Comparison of ENCODE assay signal across 15 mouse cellular contexts in genomic region chr11:101994100-101994499, GRCm38 (mm10). TPM values are rescaled to one million over a fixed set of nuclear protein-coding genes. Genes with fewer than 3 reads are reported as not detected.
DNase-seq lines count a peak whose midpoint lies in the region; ATAC-seq and TF ChIP-seq lines count a peak whose summit lies in the region.
"Had no signal": no experiment of that assay in that cellular context is flagged by ENCODE, and none has a peak within 500 bp of the region (broad histone marks: within the 10 kb centered on the region; RNA-seq: fewer than 3 reads in every experiment).

No protein-coding gene starts in this region.

- H3K27ac ChIP-seq in heart, embryonic 14.5 days (replicated peaks in 1 of 2; ENCODE audit: control insufficient read depth in 1 of 2, insufficient read depth in 1 of 2, low read depth in 2 of 2, low read length in 2 of 2) = peak overlapping the region in 1 of 2 experiments; percentile 25; a peak in 1 of 4 replicates
- H3K27ac ChIP-seq in stomach, postnatal 0 days (replicated peaks) = peak overlapping the region; percentile 45
- H3K27ac ChIP-seq: limb, embryonic 13.5 days had no signal

- no peak overlapping the region for H3K4me2 ChIP-seq in heart, embryonic 14.5 days (ENCODE audit: low read length)
- no peak overlapping the region for H3K4me2 ChIP-seq in stomach, postnatal 0 days (replicated peaks; ENCODE audit: low read depth)
- H3K4me2 ChIP-seq: limb, embryonic 13.5 days had no signal

- H3K36me3 ChIP-seq in heart, embryonic 14.5 days (ENCODE audit: control insufficient read depth, insufficient read depth, low read length) = no peaks in the 10 kb centered on the region
- H3K36me3 ChIP-seq in stomach, postnatal 0 days (ENCODE audit: control insufficient read depth, insufficient read depth, low read length) = no peaks in the 10 kb centered on the region
- H3K36me3 ChIP-seq: limb, embryonic 13.5 days had no signal

- ATAC-seq in heart, embryonic 14.5 days (ENCODE audit: insufficient number of reproducible peaks, insufficient read depth, low FRiP score, low read depth) = peak; percentile 39; the same call in 1 of the 2 replicates
- no peak for ATAC-seq in stomach, postnatal 0 days (ENCODE audit: low FRiP score, low TSS enrichment)

- no peak for TF ChIP-seq CTCF in stomach, postnatal 0 days (IDR thresholded peaks at IDR 0.05; ENCODE audit: low read depth)

- H3K9ac ChIP-seq in heart, embryonic 14.5 days (ENCODE audit: low read length) = no peak overlapping the region
- no peak overlapping the region for H3K9ac ChIP-seq in stomach, postnatal 0 days (ENCODE audit: low read length)
- H3K9ac ChIP-seq: limb, embryonic 13.5 days had no signal

- DNase-seq in heart, postnatal 36 days = no peak
- peak; percentile 18 to 48 for DNase-seq in spleen, postnatal 10 days (ENCODE audit: low spot score in 2 of 2)
- no peak for DNase-seq in spleen, postnatal 14 days (ENCODE audit: low spot score in 2 of 2)
- DNase-seq in liver = peak; percentile 63
- DNase-seq in stomach, postnatal 0 days (ENCODE audit: low spot score) = no peak
- DNase-seq in adrenal gland, postnatal 4 days (ENCODE audit: low spot score in 2 of 2) = no peak
- DNase-seq in right cerebral cortex, postnatal 14 days = no peak
- DNase-seq: kidney, postnatal 10 days; thymus, postnatal 4 days had no signal

- peaks cover 5 to 11% of the 10 kb centered on the region in 2 experiments; a peak in 3 of 4 replicates for H3K4me1 ChIP-seq in heart, embryonic 14.5 days (ENCODE audit: control insufficient read depth in 2 of 2, insufficient read depth in 2 of 2, low read length in 2 of 2)
- H3K4me1 ChIP-seq in stomach, postnatal 0 days (replicated peaks; ENCODE audit: control insufficient read depth, insufficient read depth) = no peaks in the 10 kb centered on the region
- H3K4me1 ChIP-seq: limb, embryonic 13.5 days had no signal

- no peak overlapping the region for H3K4me3 ChIP-seq in heart, embryonic 14.5 days (ENCODE audit: control insufficient read depth in 1 of 2, insufficient read depth in 1 of 2, low read depth in 1 of 2, low read length in 2 of 2)
- no peak overlapping the region for H3K4me3 ChIP-seq in stomach, postnatal 0 days (ENCODE audit: low read depth, low read length)
- H3K4me3 ChIP-seq: limb, embryonic 13.5 days had no signal

- intact Hi-C loops in heart, postnatal 36 days (cut with DNase I) = no loop called here

- no peaks in the 10 kb centered on the region for H3K27me3 ChIP-seq in heart, embryonic 14.5 days (ENCODE audit: control insufficient read depth, insufficient read depth, low read length)
- H3K27me3 ChIP-seq in stomach, postnatal 0 days (ENCODE audit: control insufficient read depth, insufficient read depth, low read length) = no peaks in the 10 kb centered on the region
- H3K27me3 ChIP-seq: limb, embryonic 13.5 days had no signal

- H3K9me3 ChIP-seq in heart, embryonic 14.5 days (ENCODE audit: control insufficient read depth, low read length) = no peaks in the 10 kb centered on the region
- no peaks in the 10 kb centered on the region for H3K9me3 ChIP-seq in stomach, postnatal 0 days (ENCODE audit: control insufficient read depth, low read length)
- H3K9me3 ChIP-seq: limb, embryonic 13.5 days had no signal

- no peak for TF ChIP-seq EP300 in stomach, postnatal 0 days (optimal IDR thresholded peaks at IDR 0.05)

- WGBS in heart, embryonic 14.5 days = 28% methylated on average over 8 of the region's 8 CpGs
- WGBS in stomach, postnatal 0 days = 59% methylated on average over 8 of the region's 8 CpGs

RNA-seq across cellular contexts. Expression of gene Dusp3, which starts 7.3 kb away (rescaled TPM):
- polyA plus RNA-seq in heart, embryonic 14.5 days (2014; fragmentation: Nextera tagmentation; extraction: Ambion mirVana) = 56.4 and 58.9 TPM in 2 replicates
- total RNA-seq in heart, postnatal 36 days (2021) = 100 to 1,000 TPM; 113 to 123 TPM
- 21.7 and 22.8 TPM in 2 replicates for polyA plus RNA-seq in stomach, postnatal 0 days (2015; fragmentation: Nextera tagmentation; extraction: Ambion mirVana)
- 10 to 100 TPM; 62.2 to 71.6 TPM for total RNA-seq in adrenal gland, postnatal 4 days (2021)

RNA-seq across cellular contexts. Expression of gene Cfap97d1, which starts 10.0 kb away (rescaled TPM):
- polyA plus RNA-seq in heart, embryonic 14.5 days (2014; fragmentation: Nextera tagmentation; extraction: Ambion mirVana) = not detected in 2 replicates
- not detected for total RNA-seq in heart, postnatal 36 days (2021)
- polyA plus RNA-seq in stomach, postnatal 0 days (2015; fragmentation: Nextera tagmentation; extraction: Ambion mirVana) = not detected in 2 replicates
- not detected for total RNA-seq in adrenal gland, postnatal 4 days (2021)
- total RNA-seq: gastrocnemius, postnatal 4 days; left cerebral cortex, adult 18-20 months; megakaryocyte, adult 5-6 weeks had no signal
- polyA plus RNA-seq: limb, embryonic 13.5 days; neural tube, embryonic 14.5 days had no signal

RNA-seq across cellular contexts. Expression of gene Sost, which starts 27.3 kb away (rescaled TPM):
- 0.12 and 0.55 TPM in 2 replicates for polyA plus RNA-seq in heart, embryonic 14.5 days (2014; fragmentation: Nextera tagmentation; extraction: Ambion mirVana)
- total RNA-seq in heart, postnatal 36 days (2021) = 1 to 10 TPM; 2.1 to 2.7 TPM
- polyA plus RNA-seq in stomach, postnatal 0 days (2015; fragmentation: Nextera tagmentation; extraction: Ambion mirVana) = 0.08 TPM in 1 of 2 replicates, not detected in the other
- under 1 TPM; 0.20 to 0.25 TPM for total RNA-seq in adrenal gland, postnatal 4 days (2021)
- total RNA-seq: left cerebral cortex, adult 18-20 months; megakaryocyte, adult 5-6 weeks had no signal
- polyA plus RNA-seq: neural tube, embryonic 14.5 days had no signal

RNA-seq across cellular contexts. Expression of gene Mpp3, which starts 34.2 kb away (rescaled TPM):
- polyA plus RNA-seq in heart, embryonic 14.5 days (2014; fragmentation: Nextera tagmentation; extraction: Ambion mirVana) = 2.9 and 3.3 TPM in 2 replicates
- 1 to 10 TPM; 1.7 to 1.9 TPM for total RNA-seq in heart, postnatal 36 days (2021)
- polyA plus RNA-seq in stomach, postnatal 0 days (2015; fragmentation: Nextera tagmentation; extraction: Ambion mirVana) = 3.3 and 3.4 TPM in 2 replicates
- total RNA-seq in adrenal gland, postnatal 4 days (2021) = 10 to 100 TPM; 19.2 to 24.4 TPM
- total RNA-seq: megakaryocyte, adult 5-6 weeks had no signal

RNA-seq across cellular contexts. Expression of gene Cd300lg, which starts 47.2 kb away (rescaled TPM):
- polyA plus RNA-seq in heart, embryonic 14.5 days (2014; fragmentation: Nextera tagmentation; extraction: Ambion mirVana) = 4.2 and 4.8 TPM in 2 replicates
- total RNA-seq in heart, postnatal 36 days (2021) = 10 to 100 TPM; 68.3 to 69.5 TPM
- 3.0 and 3.4 TPM in 2 replicates for polyA plus RNA-seq in stomach, postnatal 0 days (2015; fragmentation: Nextera tagmentation; extraction: Ambion mirVana)
- 10 to 100 TPM; 10.7 to 15.6 TPM for total RNA-seq in adrenal gland, postnatal 4 days (2021)

Comparison
In these comparisons a context has a peak if more than half of its experiments do, and no peak if none do; other contexts are left out.
1. DNase-seq: peak in spleen, postnatal 10 days (2 of 2) and liver (single experiment); none in heart, postnatal 36 days (0 of 2), spleen, postnatal 14 days (0 of 2), stomach, postnatal 0 days (single experiment), adrenal gland, postnatal 4 days (0 of 2) and right cerebral cortex, postnatal 14 days (single experiment).